Mouse (Mus musculus): ENCODE measurements around the gene Plekhf1. TPM values are rescaled to one million over a fixed set of nuclear protein-coding genes. Genes with fewer than 3 reads are reported as not detected.

Gene Plekhf1
- polyA plus RNA-seq, 1 experiment, result 0.02 TPM

- TF ChIP-seq GATA1 (IDR thresholded peaks at IDR 0.05; ENCODE audit: low read length), result no peak
These were observed 44.0 kb downstream of the Plekhf1 start for GRCm38 (mm10) chr7:38183709-38184417.

DNA sequence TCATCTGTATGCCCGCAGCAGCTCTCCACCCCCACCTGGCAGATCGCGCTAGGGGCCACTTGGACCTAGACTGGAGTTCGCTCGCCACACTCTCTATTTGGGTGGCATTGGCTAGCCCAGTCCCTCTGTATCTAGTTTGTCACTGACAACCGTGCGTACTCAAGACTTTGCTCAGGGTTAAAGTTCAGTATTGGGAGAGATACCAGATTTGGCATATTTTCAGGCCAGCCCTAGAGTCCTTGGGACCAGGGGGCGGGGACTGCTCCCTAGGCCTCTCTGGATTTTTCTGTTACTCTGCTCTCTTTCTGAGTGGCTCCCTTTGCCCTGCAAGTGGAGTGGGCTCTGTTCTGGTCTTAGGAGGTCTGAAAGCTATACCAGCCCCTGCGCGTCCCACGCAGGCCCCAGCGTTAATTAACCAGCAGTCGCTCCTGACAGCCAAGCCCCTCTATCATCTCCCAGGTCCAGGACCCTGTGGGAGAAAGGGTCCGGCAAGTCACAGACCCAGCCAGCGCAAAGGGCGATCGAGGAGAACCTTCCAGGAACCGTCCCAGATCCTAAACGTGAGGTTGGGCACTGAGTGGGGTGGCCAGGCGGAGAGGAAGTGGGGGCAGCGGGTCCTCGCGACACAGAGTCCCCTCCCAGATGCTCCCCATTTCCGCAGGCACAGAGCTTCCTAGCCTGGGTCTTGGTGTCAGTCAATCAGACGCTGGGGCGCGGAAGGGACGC is 44.7 kb downstream of the Plekhf1 start, which contains the start of gene 1600014C10Rik:
TSS of gene 1600014C10Rik (plus strand) at position 256 of the 726 bp plus-strand sequence.
- TF ChIP-seq GATA1 (IDR thresholded peaks at IDR 0.05; ENCODE audit: low read length), result no peak

GRCm38 (mm10) chr7:38182596-38182961 is 45.2 kb downstream of the Plekhf1 start:
- no peak for TF ChIP-seq GATA1 (IDR thresholded peaks at IDR 0.05; ENCODE audit: low read length)

DNA sequence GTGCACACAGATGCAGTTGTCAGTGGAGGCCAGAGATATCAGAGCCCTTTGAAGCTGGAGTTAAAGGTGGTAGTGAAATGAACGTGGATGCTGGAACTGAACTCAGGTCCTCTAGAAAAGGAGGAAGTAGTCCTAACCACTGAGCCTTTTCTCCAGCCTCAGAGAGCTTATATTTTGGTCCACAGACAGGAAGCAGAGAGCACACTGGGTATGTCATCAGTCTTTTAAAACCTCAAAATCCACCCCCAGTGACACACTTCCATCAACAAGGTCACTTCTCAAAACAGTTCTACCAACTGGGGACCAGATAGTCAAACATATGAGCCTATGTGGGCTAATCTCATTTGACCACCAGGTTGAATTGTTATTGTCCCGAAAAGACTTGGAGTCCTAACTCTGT is 46.5 kb downstream of the Plekhf1 start:
- TF ChIP-seq GATA1 (IDR thresholded peaks at IDR 0.05; ENCODE audit: low read length), result no peak

DNA sequence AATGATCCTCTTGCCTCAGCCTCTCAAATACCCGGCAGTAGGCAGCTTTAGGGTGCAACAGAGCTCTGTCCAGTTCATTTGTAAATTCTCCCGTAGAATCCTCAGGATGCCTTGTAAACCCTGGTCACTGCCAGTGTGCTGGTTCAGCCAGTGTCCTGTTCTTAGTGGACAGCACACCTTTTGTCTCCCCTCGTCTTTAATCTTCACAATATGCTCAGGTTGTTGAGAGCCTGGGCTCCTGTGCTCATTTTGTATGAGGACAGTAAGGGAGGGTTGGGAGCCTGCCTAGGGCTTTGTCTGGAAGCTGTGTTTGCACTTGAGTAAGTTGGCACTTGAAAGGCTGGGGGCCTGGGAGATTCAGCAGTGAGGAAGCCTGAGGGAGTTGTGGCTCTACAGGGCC is 47.9 kb downstream of the Plekhf1 start:
- no peak for TF ChIP-seq GATA1 (IDR thresholded peaks at IDR 0.05; ENCODE audit: low read length)

- no peak for TF ChIP-seq GATA1 (IDR thresholded peaks at IDR 0.05; ENCODE audit: low read length)
These were observed 51.8 kb downstream of the Plekhf1 start for GRCm38 (mm10) chr7:38176056-38176455.

DNA sequence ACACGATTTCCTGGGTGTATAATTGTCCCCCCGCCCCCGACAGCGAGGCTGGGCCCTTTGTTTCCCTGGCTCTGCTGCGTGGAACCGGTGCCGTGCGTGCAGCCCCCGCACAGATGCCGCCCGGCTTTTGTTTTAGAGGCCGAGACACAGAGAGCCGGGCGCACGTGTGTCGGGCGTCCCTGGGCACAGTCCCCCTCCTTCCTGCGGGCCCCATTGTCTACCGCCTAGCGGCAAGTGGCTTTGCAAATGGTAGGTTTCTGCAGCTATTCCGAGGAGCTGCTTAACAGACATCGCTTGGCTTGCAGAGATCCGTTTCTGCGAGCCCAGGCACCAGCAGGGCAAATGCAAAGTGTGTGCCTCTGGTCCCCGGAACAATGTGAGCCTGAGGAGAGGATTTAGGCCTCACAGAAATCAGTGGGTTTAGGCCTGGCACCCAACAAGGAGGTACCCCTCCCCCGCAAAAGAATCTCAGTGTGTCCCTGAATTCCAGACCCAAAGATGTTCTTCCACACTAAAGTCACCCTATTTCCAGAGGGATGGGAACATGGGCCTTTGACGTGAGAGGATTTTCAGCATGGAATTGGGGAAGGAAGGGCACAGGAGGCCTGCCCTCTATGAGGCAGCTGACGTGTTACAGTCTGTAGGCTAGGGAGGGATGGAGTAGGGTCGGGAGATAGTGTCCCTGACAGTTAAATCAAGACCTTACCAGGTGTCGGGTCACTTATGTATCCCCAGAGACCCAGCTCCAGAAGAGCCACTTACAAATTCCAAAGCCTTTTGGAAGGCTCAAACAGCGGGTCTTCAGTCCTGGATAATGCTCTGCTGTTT is 53.3 kb downstream of the Plekhf1 start:
- TF ChIP-seq GATA1 (IDR thresholded peaks at IDR 0.05; ENCODE audit: low read length), result no peak

DNA sequence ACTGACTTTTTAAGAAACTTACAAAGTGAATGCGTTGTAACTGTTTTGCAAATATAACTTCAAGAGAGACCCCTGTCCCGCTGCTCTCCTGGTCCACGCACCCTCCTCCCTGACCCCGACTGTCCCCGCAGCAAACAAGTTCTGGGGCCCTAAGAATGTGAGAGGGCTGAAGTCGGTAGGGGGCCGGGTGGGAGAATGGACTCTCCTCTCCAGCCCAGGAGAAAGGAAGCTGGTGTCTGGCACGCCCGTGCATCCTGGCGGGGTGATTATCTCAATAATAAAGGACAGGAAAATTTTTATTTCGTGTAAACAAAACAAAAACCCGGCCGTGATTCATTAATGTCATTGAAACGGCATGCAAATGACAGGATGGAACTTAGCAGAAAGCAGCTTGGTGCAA is 53.9 kb downstream of the Plekhf1 start:
- TF ChIP-seq GATA1 (IDR thresholded peaks at IDR 0.05; ENCODE audit: low read length), result no peak

- no peak for TF ChIP-seq GATA1 (IDR thresholded peaks at IDR 0.05; ENCODE audit: low read length)
These were observed 60.1 kb downstream of the Plekhf1 start for GRCm38 (mm10) chr7:38167724-38168141.

Other genes starting within 250 kb of the Plekhf1 start
- 49.1 and 67.6 TPM in 2 replicates for gene Uri1, start 204.5 kb downstream of the Plekhf1 start, polyA plus RNA-seq (2012)
- gene Ccne1, start 120.5 kb downstream of the Plekhf1 start, polyA plus RNA-seq (2012), result 70.0 and 86.0 TPM in 2 replicates
- gene 1600014C10Rik, start 44.8 kb downstream of the Plekhf1 start, polyA plus RNA-seq (2012), result 12.3 and 13.4 TPM in 2 replicates
- gene Pop4, start 43.4 kb upstream of the Plekhf1 start, polyA plus RNA-seq (2012), result 4.0 and 25.8 TPM in 2 replicates